Mouse (Mus musculus): ENCODE results near the gene 4930430F08Rik. TPM values are rescaled to one million over a fixed set of nuclear protein-coding genes. Genes with fewer than 3 reads are reported as not detected.

Gene 4930430F08Rik
- 1 to 10 TPM in 1 of 2 experiments, under 1 TPM in 1; 0.43 to 3.5 TPM for polyA plus RNA-seq (2012; fragmentation: generic; extraction: Trizol)

DNA sequence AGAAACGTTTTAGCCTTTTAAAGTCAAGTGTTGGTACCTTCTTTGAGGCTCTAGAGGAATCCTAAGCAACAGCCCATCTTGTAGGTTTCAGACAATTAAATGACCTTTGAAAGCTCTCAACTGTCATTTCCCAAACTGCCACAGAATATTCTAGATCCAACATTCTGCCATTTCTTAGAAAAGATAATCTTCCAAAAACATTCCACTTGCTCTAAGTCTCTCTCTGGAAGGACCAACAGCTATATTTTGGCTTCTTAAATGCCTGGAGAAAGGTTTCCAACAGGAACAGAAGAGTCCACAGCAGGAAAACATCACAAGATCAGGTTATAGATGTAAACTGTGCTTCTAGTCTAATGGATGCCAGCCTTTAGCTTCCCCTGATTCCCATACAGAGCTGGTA lies at the start of gene 4930430F08Rik, which contains the start of gene 1700017N19Rik:
Gene 4930430F08Rik (minus strand): TSS at position 101 of the 400 bp plus-strand sequence.
Gene 1700017N19Rik (plus strand): TSS at position 162 of the 400 bp plus-strand sequence.

Other genes starting within 250 kb of the 4930430F08Rik start
- not detected for gene Gm4302, start 249.6 kb downstream of the 4930430F08Rik start, polyA plus RNA-seq (2012; fragmentation: generic; extraction: Trizol)
- gene Gm4303, start 244.5 kb downstream of the 4930430F08Rik start, polyA plus RNA-seq (2012; fragmentation: generic; extraction: Trizol) = not detected
- gene Gm4305, start 239.3 kb downstream of the 4930430F08Rik start, polyA plus RNA-seq (2012; fragmentation: generic; extraction: Trizol) = not detected
- gene Gm4307, start 229.1 kb downstream of the 4930430F08Rik start, polyA plus RNA-seq (2012; fragmentation: generic; extraction: Trizol) = not detected
- not detected for gene Gm4312, start 207.9 kb downstream of the 4930430F08Rik start, polyA plus RNA-seq (2012; fragmentation: generic; extraction: Trizol)
- gene Tmtc3, start 103.1 kb downstream of the 4930430F08Rik start, polyA plus RNA-seq (2012; fragmentation: generic; extraction: Trizol) = 1 to 10 TPM in 1 of 2 experiments, under 1 TPM in 1; 0.14 to 1.1 TPM
- gene Cep290, start 102.9 kb downstream of the 4930430F08Rik start, polyA plus RNA-seq (2012; fragmentation: generic; extraction: Trizol) = under 1 TPM; 0.16 to 0.94 TPM
- gene 1700017N19Rik, start 61 bp upstream of the 4930430F08Rik start, polyA plus RNA-seq (2012; fragmentation: generic; extraction: Trizol) = not detected